Mouse (Mus musculus): ENCODE data around the gene Rbm44. TPM values are rescaled to one million over a fixed set of nuclear protein-coding genes. Genes with fewer than 3 reads are reported as not detected.

Gene Rbm44
- polyA plus RNA-seq (2014; fragmentation: Nextera tagmentation; extraction: Ambion mirVana): 1.2 and 2.2 TPM in 2 replicates

DNA sequence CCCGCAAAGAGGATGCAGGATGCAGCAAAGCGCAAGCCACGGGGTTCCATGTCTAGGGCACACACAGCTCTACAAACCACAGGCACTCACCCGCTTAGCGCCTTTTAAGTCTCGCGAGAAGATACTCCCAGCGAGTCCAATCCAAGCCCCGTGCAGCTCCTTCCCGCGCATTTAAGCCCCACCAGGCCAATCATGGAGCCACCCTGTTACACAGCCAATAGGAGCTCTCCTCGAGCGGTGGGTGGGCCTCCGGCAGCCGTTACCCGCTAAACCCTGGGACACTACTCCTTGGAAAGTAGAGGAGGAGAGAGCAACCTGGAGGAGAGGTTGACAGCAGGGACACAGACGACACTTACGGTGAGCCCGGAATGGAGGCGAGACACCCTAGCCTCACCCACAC lies at the start of gene Rbm44:
Gene Rbm44 (plus strand): TSS at position 277 of the 400 bp plus-strand sequence.
- Histone ChIP-seq H3K9ac (no peak within 1 kb of the TSS), H3K9me3 (ENCODE audit: low read depth, low read length) (no peaks in the 10 kb centered on the region), H3K27me3 (ENCODE audit: insufficient read depth, low read length) (no peaks in the 10 kb centered on the region), H3K4me3 (ENCODE audit: low read depth, low read length) (no peak within 1 kb of the TSS), H3K4me2 (no peak within 1 kb of the TSS), H3K27ac (ENCODE audit: low read depth) (no peak within 1 kb of the TSS), H3K36me3 (ENCODE audit: insufficient read depth) (no peaks in the 10 kb centered on the region), H3K4me1 (ENCODE audit: insufficient read depth) (no peaks in the 10 kb centered on the region)
- ATAC-seq (ENCODE audit: insufficient read depth): no peak
- DNase-seq: peak; percentile 38
- no peak for TF ChIP-seq CTCF (IDR thresholded peaks at IDR 0.05; ENCODE audit: low read depth)
- 66% methylated on average over 20 of the region's 20 CpGs for WGBS

DNA sequence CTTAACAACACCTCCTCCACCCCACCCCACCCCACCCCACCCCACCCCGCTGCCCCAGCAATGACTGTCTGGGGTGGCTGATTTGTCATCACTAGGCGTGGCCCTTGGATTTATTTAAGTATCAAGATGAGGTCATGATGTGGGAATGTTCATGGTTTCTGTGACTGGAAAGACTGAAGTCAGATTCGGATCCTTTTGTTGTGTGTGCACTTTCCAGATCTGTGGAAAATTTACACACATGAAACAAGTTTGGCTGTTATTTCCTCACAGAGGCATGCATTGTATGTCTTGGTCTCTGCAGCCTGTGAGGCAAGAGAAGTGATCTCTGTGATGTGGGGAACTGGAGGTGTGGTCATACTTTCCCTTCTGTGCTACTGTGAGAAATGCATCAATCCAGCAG lies 49.6 kb upstream of the Rbm44 start:
- Histone ChIP-seq H3K4me3 (ENCODE audit: low read depth, low read length) (no peak overlapping the region), H3K9me3 (ENCODE audit: low read depth, low read length) (no peaks in the 10 kb centered on the region), H3K27ac (ENCODE audit: low read depth) (no peak overlapping the region), H3K4me2 (no peak overlapping the region), H3K9ac (no peak overlapping the region), H3K4me1 (ENCODE audit: insufficient read depth) (peaks cover 16% of the 10 kb centered on the region; the same call in 1 of the 2 replicates), H3K27me3 (ENCODE audit: insufficient read depth, low read length) (no peaks in the 10 kb centered on the region), H3K36me3 (ENCODE audit: insufficient read depth) (no peaks in the 10 kb centered on the region)
- WGBS: 45% methylated on average over 3 of the region's 3 CpGs
- TF ChIP-seq CTCF (IDR thresholded peaks at IDR 0.05; ENCODE audit: low read depth): no peak
- DNase-seq: peak; percentile 32
- ATAC-seq (ENCODE audit: insufficient read depth): no peak

DNA sequence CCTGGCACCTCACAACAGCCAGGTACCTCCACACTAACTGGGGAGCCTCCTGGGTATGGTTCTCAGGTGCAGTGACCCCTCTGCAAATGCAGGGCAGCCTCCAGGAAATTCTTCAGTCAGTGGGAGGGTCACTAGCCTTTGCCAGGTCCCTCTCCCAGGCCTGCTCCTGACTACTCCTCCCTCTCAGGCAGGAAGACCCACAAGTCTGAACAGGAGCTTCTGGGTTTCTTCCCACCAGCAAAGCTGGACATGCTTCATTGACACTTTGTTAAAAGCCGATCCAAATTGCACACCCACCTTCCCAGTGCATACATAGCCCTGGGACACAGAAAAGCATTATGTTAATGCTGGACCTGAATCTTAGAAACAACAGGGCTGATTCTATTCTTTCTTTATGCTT lies 49.0 kb upstream of the Rbm44 start:
- WGBS: 39% methylated on average over 1 of the region's 1 CpGs
- Histone ChIP-seq H3K27me3 (ENCODE audit: insufficient read depth, low read length) (no peaks in the 10 kb centered on the region), H3K36me3 (ENCODE audit: insufficient read depth) (peaks cover 2% of the 10 kb centered on the region; the same call in 1 of the 2 replicates), H3K9me3 (ENCODE audit: low read depth, low read length) (no peaks in the 10 kb centered on the region), H3K4me2 (no peak overlapping the region), H3K4me1 (ENCODE audit: insufficient read depth) (peaks cover 16% of the 10 kb centered on the region; the same call in 1 of the 2 replicates), H3K27ac (ENCODE audit: low read depth) (no peak overlapping the region), H3K9ac (no peak overlapping the region), H3K4me3 (ENCODE audit: low read depth, low read length) (no peak overlapping the region)
- DNase-seq (no peak), ATAC-seq (ENCODE audit: insufficient read depth) (no peak)
- no peak for TF ChIP-seq CTCF (IDR thresholded peaks at IDR 0.05; ENCODE audit: low read depth)

DNA sequence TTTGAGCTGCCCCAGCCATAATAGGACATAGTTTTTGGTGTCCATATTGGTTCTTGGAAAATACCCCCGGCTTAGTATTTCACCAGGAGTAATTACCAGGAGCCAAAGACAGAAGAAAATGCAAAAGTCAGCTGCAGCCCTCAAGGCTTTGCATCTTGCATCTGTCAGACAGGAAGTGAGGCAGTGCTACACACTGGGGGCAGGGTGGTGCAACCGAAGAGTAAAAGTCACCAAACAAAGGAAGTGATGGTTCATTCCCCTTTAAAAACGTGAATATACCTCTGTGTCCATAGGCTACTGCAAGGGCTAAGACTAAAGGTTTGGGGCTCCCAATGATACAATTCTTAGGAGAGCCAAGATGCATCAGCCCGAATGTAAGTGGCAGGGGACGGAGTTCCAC lies 48.4 kb upstream of the Rbm44 start:
- H3K4me3 ChIP-seq (ENCODE audit: low read depth, low read length): no peak overlapping the region

DNA sequence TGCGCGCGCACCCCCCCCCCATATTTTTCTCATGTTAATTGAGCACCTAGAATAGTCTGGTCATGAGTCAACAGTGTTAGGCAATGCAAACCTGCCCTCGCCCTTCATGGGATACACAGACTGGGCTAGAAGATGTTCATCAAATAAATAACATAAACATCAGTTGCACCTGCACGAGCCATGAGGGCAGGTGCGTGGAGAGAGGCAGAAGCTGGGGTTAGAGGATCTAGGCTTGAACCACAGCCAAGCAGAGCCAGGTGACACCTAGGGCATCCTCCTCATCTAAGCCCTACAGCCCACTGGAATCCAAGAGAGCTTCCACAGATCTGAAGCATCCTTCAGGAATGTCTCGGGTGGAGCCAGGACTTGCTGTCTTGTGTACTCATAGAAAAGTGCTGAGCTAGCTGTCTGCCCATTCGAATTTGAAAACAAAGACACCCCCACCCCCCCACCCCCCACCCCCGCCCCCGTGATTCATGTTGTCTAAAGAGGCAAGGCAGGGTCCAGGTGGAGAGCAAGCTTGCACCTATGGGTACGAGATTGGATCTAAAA lies 47.5 kb upstream of the Rbm44 start:
- no peak for TF ChIP-seq CTCF (IDR thresholded peaks at IDR 0.05; ENCODE audit: low read depth)
- no peak for DNase-seq
- Histone ChIP-seq H3K27me3 (ENCODE audit: insufficient read depth, low read length) (no peaks in the 10 kb centered on the region), H3K4me3 (ENCODE audit: low read depth, low read length) (no peak overlapping the region), H3K9ac (no peak overlapping the region), H3K36me3 (ENCODE audit: insufficient read depth) (peaks cover 15% of the 10 kb centered on the region; the same call in 1 of the 2 replicates), H3K4me1 (ENCODE audit: insufficient read depth) (peaks cover 16% of the 10 kb centered on the region; the same call in 1 of the 2 replicates), H3K9me3 (ENCODE audit: low read depth, low read length) (no peaks in the 10 kb centered on the region), H3K4me2 (no peak overlapping the region), H3K27ac (ENCODE audit: low read depth) (no peak overlapping the region)
- 84% methylated on average over 11 of the region's 11 CpGs for WGBS
- ATAC-seq (ENCODE audit: insufficient read depth): no peak

More for the DNA sequence above, 48.4 kb upstream of the Rbm44 start:
- Histone ChIP-seq H3K4me2 (no peak overlapping the region), H3K4me1 (ENCODE audit: insufficient read depth) (peaks cover 16% of the 10 kb centered on the region; the same call in 1 of the 2 replicates), H3K9ac (no peak overlapping the region), H3K9me3 (ENCODE audit: low read depth, low read length) (no peaks in the 10 kb centered on the region), H3K27me3 (ENCODE audit: insufficient read depth, low read length) (no peaks in the 10 kb centered on the region), H3K36me3 (ENCODE audit: insufficient read depth) (peaks cover 9% of the 10 kb centered on the region; the same call in 1 of the 2 replicates), H3K27ac (ENCODE audit: low read depth) (no peak overlapping the region)
- 62% methylated on average over 5 of the region's 5 CpGs for WGBS
- ATAC-seq (ENCODE audit: insufficient read depth) (no peak), DNase-seq (peak; percentile 17)
- no peak for TF ChIP-seq CTCF (IDR thresholded peaks at IDR 0.05; ENCODE audit: low read depth)

DNA sequence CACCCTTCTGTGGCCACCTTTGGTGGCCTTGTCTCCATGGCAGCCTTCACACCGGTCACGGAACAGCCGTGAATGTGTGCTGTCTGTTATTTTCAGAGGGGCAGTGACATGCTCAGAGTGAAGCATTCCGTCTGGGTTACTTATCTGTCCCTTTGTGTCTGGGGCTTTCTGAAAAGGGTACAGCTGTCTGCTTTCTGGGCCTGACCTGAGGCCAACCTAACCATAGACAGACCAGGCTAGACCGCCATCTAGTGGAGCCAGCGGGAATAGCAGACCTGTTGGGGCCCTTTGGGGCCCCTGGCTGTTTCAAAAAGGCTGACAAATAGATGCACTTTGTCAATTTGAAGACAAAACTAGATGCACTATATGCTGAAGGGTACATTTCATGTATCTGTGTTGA lies 46.0 kb upstream of the Rbm44 start:
- DNase-seq: peak; percentile 83
- H3K36me3 ChIP-seq (ENCODE audit: insufficient read depth): peaks cover 21% of the 10 kb centered on the region; the same call in 1 of the 2 replicates
- peak; percentile 84 for TF ChIP-seq CTCF (IDR thresholded peaks at IDR 0.05; ENCODE audit: low read depth)
- no peaks in the 10 kb centered on the region for H3K9me3 ChIP-seq (ENCODE audit: low read depth, low read length)
- no peak overlapping the region for H3K4me2 ChIP-seq
- 5% methylated on average over 6 of the region's 6 CpGs for WGBS
- ATAC-seq (ENCODE audit: insufficient read depth): peak; percentile 82
- no peak overlapping the region for H3K27ac ChIP-seq (ENCODE audit: low read depth)
- peaks cover 16% of the 10 kb centered on the region; the same call in 1 of the 2 replicates for H3K4me1 ChIP-seq (ENCODE audit: insufficient read depth)
- no peak overlapping the region for H3K4me3 ChIP-seq (ENCODE audit: low read depth, low read length)
- no peaks in the 10 kb centered on the region for H3K27me3 ChIP-seq (ENCODE audit: insufficient read depth, low read length)
- no peak overlapping the region for H3K9ac ChIP-seq

DNA sequence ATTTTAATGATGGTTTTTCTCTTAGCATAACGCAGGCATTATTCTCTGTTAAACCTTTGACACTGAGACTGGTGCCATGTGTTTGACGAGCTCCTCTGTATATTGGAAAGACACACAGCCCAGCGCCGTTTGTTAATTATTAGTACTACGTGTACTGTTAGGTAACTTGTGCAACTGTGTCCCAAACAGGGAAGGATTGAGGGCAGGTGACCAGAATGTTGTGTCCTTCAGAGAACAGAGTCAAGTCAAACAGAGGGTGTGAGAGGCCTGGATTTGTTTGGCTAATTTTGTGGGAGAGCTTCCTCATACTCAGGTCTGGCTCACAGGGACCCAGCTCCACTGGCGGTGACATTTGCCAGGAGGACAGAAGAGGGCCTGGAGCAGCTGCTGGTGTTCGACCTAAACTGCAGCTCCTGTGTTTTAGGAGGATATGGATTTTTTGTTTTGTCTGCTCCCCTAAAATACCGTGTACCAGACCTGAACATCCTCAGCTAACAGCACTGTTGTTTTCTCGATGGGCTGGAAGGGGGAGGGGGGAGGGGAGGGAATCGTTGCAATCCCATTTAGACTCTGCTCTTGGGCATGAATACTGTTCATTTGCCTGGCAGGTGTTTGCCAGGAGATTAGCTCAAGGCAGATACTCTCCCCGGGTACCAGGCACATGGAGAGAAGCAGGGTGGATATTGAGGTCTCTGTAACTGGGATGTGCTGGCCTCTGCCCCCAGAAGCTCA lies 43.0 kb upstream of the Rbm44 start:
- no peak for TF ChIP-seq CTCF (IDR thresholded peaks at IDR 0.05; ENCODE audit: low read depth)
- H3K9ac ChIP-seq: no peak overlapping the region
- H3K4me1 ChIP-seq (ENCODE audit: insufficient read depth): 0 out of 2 replicates have a peak, but pooled peaks cover 3% of the 10 kb centered on the region
- no peak for DNase-seq
- H3K27ac ChIP-seq (ENCODE audit: low read depth): no peak overlapping the region
- no peaks in the 10 kb centered on the region for H3K9me3 ChIP-seq (ENCODE audit: low read depth, low read length)
- no peak overlapping the region for H3K4me3 ChIP-seq (ENCODE audit: low read depth, low read length)
- ATAC-seq (ENCODE audit: insufficient read depth): no peak
- 77% methylated on average over 11 of the region's 11 CpGs for WGBS
- H3K4me2 ChIP-seq: no peak overlapping the region
- H3K27me3 ChIP-seq (ENCODE audit: insufficient read depth, low read length): no peaks in the 10 kb centered on the region
- H3K36me3 ChIP-seq (ENCODE audit: insufficient read depth): peaks cover 46% of the 10 kb centered on the region

Measured in lung, embryonic 14.5 days (tissue).